Mouse (Mus musculus) megakaryocyte, embryonic 14.5 days (primary cell): ENCODE measurements around the gene Sphk2.

ENCODE experiments used
- FLI1 ChIP-seq: IDR thresholded peaks from 2 replicates; pipeline ENCODE4 v1.6.1; 2012; ENCODE audit warnings: low read length, inconsistent platforms, mixed read lengths
- GATA1 ChIP-seq: IDR thresholded peaks from 3 replicates; pipeline ENCODE4 v1.6.1; 2012; ENCODE audit warnings: mixed read lengths, low read length, inconsistent platforms, borderline replicate concordance

GRCm38 (mm10) chr7:45725151-45725550 lies 7.3 kb upstream of the Sphk2 start:
- TF ChIP-seq GATA1 (no peak), FLI1 (no peak)
